Comparison of ENCODE assay signal across 19 mouse cellular contexts in genomic region chr6:18543878-18544277, GRCm38 (mm10). TPM values are rescaled to one million over a fixed set of nuclear protein-coding genes. Genes with fewer than 3 reads are reported as not detected.
A peak's percentile ranks its signal among the peaks of the same experiment; 100 is the strongest.
DNase-seq lines count a peak whose midpoint lies in the region; ATAC-seq lines count a peak whose summit lies in the region.
"Had no signal": no experiment of that assay in that cellular context is flagged by ENCODE, and none has a peak within 500 bp of the region (broad histone marks: within the 10 kb centered on the region; RNA-seq: fewer than 3 reads in every experiment).

No protein-coding gene starts in this region.

- H3K4me1 ChIP-seq in kidney, embryonic 15.5 days = no peaks in the 10 kb centered on the region
- H3K4me1 ChIP-seq in forebrain, embryonic 15.5 days = peaks cover 3% of the 10 kb centered on the region; the same call in 1 of the 2 replicates
- H3K4me1 ChIP-seq: heart, embryonic 13.5 days had no signal

- no peak overlapping the region for H3K9ac ChIP-seq in kidney, embryonic 15.5 days
- H3K9ac ChIP-seq in forebrain, embryonic 15.5 days (replicated peaks) = no peak overlapping the region
- H3K9ac ChIP-seq: embryonic facial prominence, embryonic 12.5 days; forebrain, postnatal 0 days; heart, embryonic 13.5 days had no signal

- ATAC-seq in kidney, embryonic 15.5 days (replicated peaks; ENCODE audit: low FRiP score) = peak; percentile 75
- ATAC-seq in forebrain, embryonic 15.5 days (replicated peaks) = no peak
- ATAC-seq: forebrain, postnatal 0 days had no signal

- WGBS in kidney, embryonic 15.5 days = 75% methylated on average over 2 of the region's 2 CpGs
- 70% methylated on average over 2 of the region's 2 CpGs for WGBS in forebrain, embryonic 15.5 days

- H3K4me3 ChIP-seq in kidney, embryonic 15.5 days (replicated peaks) = no peak overlapping the region
- H3K4me3 ChIP-seq in forebrain, embryonic 15.5 days = no peak overlapping the region
- H3K4me3 ChIP-seq: embryonic facial prominence, embryonic 12.5 days; gastrocnemius, adult 2 months; heart, embryonic 13.5 days had no signal

- no peak overlapping the region for H3K27ac ChIP-seq in kidney, embryonic 15.5 days
- H3K27ac ChIP-seq in forebrain, embryonic 15.5 days (replicated peaks) = no peak overlapping the region
- H3K27ac ChIP-seq: embryonic facial prominence, embryonic 12.5 days; gastrocnemius, adult 2 months; heart, embryonic 13.5 days had no signal

- no peaks in the 10 kb centered on the region for H3K36me3 ChIP-seq in kidney, embryonic 15.5 days
- no peaks in the 10 kb centered on the region for H3K36me3 ChIP-seq in forebrain, embryonic 15.5 days
- H3K36me3 ChIP-seq: embryonic facial prominence, embryonic 12.5 days; heart, embryonic 13.5 days had no signal

- H3K4me2 ChIP-seq in kidney, embryonic 15.5 days = no peak overlapping the region
- H3K4me2 ChIP-seq in forebrain, embryonic 15.5 days (replicated peaks) = no peak overlapping the region
- H3K4me2 ChIP-seq: embryonic facial prominence, embryonic 12.5 days; heart, embryonic 13.5 days had no signal

- no peaks in the 10 kb centered on the region for H3K27me3 ChIP-seq in kidney, embryonic 15.5 days
- no peaks in the 10 kb centered on the region for H3K27me3 ChIP-seq in forebrain, embryonic 15.5 days
- H3K27me3 ChIP-seq: embryonic facial prominence, embryonic 12.5 days; heart, embryonic 13.5 days had no signal

- peak; percentile 51 for DNase-seq in Muller cell, postnatal 12 days (ENCODE audit: inconsistent ontology term)
- DNase-seq in kidney, adult 18-20 months = peak; percentile 11
- peak; percentile 55 for DNase-seq in kidney, postnatal 14 days
- DNase-seq in layer of hippocampus, adult 11-12 months (ENCODE audit: low spot score) = no peak
- DNase-seq in urinary bladder, postnatal 25 days (ENCODE audit: low spot score) = no peak
- DNase-seq in cerebellum, postnatal 36 days = no peak
- DNase-seq: adrenal gland, postnatal 10 days; cerebellum, adult 11 months; cerebellum, adult 8-10 months; cerebellum, postnatal 14 days; forebrain, postnatal 0 days; gastrocnemius, adult 2 months; gastrocnemius, postnatal 36 days; heart, adult 11 months; heart, postnatal 36 days had no signal

- H3K9me3 ChIP-seq in kidney, embryonic 15.5 days (replicated peaks) = no peaks in the 10 kb centered on the region
- no peaks in the 10 kb centered on the region for H3K9me3 ChIP-seq in forebrain, embryonic 15.5 days
- H3K9me3 ChIP-seq: embryonic facial prominence, embryonic 12.5 days; heart, embryonic 13.5 days had no signal

RNA-seq across cellular contexts. Expression of gene Cttnbp2, which starts 29.2 kb away (rescaled TPM):
- polyA plus RNA-seq in kidney, embryonic 15.5 days (2015; fragmentation: Nextera tagmentation; extraction: Ambion mirVana) = 18.4 and 18.7 TPM in 2 replicates
- polyA plus RNA-seq in forebrain, embryonic 15.5 days (2015; fragmentation: Nextera tagmentation; extraction: Ambion mirVana) = 122 TPM in 2 replicates

Comparison
In these comparisons a context has a peak if more than half of its experiments do, and no peak if none do; other contexts are left out.
1. DNase-seq: peak in Muller cell, postnatal 12 days (single experiment), kidney, adult 18-20 months (single experiment) and kidney, postnatal 14 days (single experiment); none in layer of hippocampus, adult 11-12 months (single experiment), urinary bladder, postnatal 25 days (single experiment) and cerebellum, postnatal 36 days (0 of 2).